Mouse (Mus musculus) left cerebral cortex, adult 18-20 months (tissue): ENCODE measurements around the gene Il20rb. TPM values are rescaled to one million over a fixed set of nuclear protein-coding genes. Genes with fewer than 3 reads are reported as not detected.

Source experiments
- DNase-seq, 2 experiments: peaks; one replicate each; pipeline ENCODE4 v3.0.0; 2021 to 2022; ENCODE audit warnings: low spot score in 2 of 2, mixed read lengths in 1 of 2
- total RNA-seq, 2 experiments: library from RNA; stranded (reverse); gene quantifications; 2 replicates each; pipeline ENCODE4 v1.2.3; 2021

Gene Il20rb
- total RNA-seq, 2 experiments from 2014 or later = 0.23 to 0.30 TPM

DNA sequence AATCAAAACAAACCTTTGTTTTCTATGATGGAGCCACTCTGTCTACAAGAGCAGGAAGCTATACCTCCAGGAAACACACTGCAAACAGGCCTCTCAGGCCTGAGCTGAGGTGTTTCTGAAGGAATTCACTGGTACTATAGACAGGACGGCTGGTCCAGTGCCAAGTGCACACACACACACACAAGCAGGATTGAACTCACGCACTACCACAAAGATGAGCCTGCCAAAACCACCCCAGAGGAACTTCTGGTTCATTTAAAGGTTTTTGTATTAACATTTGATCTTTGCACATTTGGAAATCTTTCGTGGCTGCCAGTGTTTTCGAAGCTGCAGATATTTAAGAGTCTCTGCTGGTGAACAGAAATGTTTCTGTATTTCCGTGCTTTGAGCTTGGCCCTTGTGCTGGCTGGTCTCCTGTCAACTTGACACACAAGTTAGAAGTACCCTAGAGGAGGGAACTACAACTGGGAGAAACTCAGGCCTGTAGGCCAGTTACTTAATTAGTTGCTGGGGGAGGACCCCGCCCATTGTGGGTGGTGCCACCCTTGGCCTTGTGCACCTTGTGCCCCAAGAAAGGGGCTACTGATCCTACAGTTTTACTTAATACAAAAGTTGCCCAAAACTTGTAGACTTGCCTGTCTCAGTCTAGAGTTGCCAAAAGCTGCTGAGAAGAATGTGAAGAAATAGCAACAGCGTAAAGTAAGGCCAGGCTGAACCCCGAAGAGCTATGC lies 49.6 kb downstream of the Il20rb start:
- DNase-seq = no peak

DNA sequence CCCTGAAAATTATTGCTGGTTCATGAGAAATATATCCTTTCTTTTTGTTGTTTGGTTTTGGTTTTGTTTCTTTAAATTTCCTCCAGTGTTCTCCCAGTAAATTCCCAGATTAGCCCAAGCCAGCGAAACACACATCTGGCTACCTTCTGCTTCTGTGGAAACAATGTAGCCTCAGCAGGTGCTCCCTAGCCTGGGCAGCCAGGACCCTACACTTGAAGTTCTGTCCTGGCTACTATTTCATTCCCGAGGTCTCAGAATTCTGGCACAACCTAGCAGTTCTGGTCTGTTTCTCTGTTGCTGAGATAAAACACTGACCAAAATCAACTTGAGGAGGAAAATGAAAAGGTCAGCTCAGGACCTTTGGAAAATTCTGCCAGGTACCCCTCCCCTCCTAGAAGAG lies 55.2 kb downstream of the Il20rb start:
- no peak for DNase-seq

DNA sequence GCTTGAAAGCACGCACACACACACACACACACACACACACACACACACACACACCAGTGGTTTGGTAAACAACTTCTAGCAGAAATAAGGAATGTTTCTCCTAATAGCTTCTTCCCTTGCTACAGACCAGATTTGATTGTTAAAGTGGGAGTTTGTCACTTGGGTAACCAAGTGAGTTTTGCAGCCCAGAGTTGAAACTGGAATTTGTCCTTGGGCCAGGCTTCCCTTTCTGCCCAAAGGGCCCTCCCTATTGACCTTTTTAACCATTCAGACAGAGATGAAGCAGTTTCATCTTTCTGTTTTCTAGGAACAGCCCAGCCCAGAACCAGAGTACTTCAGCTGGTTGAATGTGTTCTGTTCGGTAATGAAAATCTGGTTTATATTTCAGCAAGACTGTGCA lies 55.7 kb downstream of the Il20rb start:
- no peak for DNase-seq

DNA sequence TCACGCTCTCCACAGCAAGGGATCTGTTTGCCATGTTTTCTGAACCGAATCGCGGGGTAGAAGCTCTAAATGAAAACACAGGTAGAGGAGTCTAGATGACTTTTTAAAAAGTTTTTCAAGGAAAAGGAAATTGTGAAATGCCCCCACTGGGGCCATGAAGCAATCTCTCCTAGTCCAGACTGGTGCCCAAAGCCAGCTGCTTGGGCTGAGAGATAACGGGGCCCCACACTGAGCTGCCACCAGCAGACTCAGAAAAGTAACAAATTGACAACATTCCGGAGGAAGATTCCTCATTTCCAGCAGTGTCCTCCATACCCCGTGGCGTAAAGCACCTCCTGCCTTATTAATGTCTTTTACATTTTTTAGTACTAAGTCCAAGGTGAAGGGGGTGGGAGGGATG lies 66.9 kb downstream of the Il20rb start:
- no peak for DNase-seq

DNA sequence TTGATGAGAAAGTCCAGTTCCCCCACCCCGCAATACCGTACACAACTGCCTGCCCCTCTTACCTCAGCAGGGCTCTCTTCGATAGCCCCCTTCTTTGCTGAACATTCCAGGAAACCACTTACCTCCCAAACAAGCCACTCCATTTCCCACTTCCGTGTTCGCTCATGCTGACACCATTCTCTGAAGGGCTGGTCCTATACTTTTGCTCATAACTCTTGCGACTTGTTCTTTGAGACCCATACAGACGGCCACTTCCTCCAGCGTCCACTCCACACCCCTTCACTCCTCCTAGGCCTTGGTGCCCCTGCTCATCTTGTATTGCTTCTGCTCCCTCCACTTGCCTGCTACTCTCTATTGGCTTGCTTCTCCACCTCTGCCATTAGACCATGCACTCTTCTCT lies 67.5 kb downstream of the Il20rb start:
- no peak for DNase-seq

DNA sequence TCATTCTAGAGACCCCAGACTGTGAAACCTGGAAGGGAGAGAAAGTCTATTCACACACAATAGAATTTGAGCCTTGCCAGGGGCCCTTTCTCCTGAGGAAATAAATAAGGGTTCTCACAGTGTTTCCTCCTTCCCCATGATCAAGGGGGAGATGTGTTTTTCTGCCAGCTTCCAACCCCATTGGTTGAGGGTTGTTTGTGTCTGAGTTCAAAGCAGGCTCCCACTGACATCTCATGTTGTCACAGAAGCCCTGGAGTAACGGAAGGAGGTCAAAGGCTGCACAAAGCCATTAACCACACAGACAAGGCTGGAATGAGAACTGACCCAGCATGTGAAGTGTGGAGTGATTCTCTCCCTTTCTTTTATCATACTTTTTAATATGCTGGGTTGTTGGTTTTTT lies 69.8 kb downstream of the Il20rb start:
- no peak for DNase-seq

DNA sequence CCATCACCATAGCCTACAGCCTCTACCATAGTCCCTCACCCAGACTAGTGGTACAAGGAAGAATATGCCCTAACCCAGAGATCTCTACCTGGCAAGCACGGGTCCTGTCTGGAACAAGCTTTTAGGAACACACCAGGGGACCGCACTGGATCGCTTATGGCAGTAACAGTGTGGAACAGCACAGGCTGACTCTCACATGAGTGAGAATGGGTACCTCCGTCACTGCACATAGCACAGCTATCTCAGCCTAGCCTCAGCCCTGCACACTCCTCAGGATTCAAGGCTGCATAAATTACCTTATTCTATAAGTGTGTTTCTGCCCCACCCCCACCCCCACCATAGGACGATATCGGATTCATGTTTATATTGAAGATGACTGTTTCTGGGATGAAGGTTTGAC lies 70.3 kb downstream of the Il20rb start:
- DNase-seq = no peak

DNA sequence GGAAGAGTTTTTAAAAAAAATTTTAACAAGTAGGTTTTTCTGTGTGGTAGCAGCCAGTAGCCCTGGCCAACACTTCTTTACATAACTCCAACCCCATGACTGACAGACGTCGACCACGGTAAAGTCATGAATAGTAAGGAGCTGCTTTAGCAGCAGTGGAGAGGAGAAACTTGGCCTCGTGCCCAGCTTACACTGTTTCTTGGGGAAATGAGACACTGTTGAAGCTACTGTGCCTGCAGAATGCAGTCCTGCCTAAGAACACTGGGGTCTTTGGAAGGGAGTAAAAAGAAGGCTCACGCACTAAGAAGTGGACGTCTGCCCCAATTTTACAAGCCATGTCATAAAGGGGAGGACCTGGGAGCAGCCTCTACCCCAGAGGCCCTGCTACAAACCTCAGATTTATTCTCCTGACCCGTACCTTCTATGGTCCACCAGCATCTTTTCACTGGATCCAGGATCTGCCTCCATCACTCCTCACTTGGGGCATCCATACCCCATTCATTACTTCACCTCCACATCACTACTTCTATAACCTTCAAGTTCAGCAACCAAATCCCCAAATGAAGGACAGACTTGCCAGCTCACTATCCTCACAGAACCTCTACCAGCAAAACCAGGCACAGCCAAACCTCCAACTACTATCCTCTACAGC lies 71.1 kb downstream of the Il20rb start:
- peak; percentile 21 to 36 for DNase-seq

Other genes with a start within 250 kb of the Il20rb start
- 10 to 100 TPM; 36.5 to 39.0 TPM for gene Nck1, start 59.3 kb upstream of the Il20rb start, total RNA-seq
- 10 to 100 TPM; 24.9 to 25.1 TPM for gene Slc35g2, start 84.3 kb upstream of the Il20rb start, total RNA-seq
- 10 to 100 TPM; 69.0 to 70.1 TPM for gene Stag1, start 111.0 kb upstream of the Il20rb start, total RNA-seq